Mouse (Mus musculus) left cerebral cortex, adult 2 months (tissue): ENCODE measurements around the gene Rbms1. TPM values are rescaled to one million over a fixed set of nuclear protein-coding genes. Genes with fewer than 3 reads are reported as not detected.
A peak's percentile ranks its signal among the peaks of the same experiment; 100 is the strongest.

Source experiments
- DNase-seq, 2 experiments: peaks; one replicate each; pipeline ENCODE4 v3.0.0; 2021 to 2022; ENCODE audit warnings: low spot score in 2 of 2, mixed read lengths in 1 of 2; ENCODE audit errors: extremely low spot score in 1 of 2
- H3K27ac ChIP-seq: fragments of 200-600 bp; 2 replicates; pipeline ENCODE4 v1.8.1; 2022
- H3K4me3 ChIP-seq: fragments of 200-600 bp; 2 replicates; pipeline ENCODE4 v1.8.1; 2022
- CTCF ChIP-seq: fragments of 200-600 bp; IDR thresholded peaks from 2 replicates; pipeline ENCODE4 v1.8.1; 2022; ENCODE audit warnings: antibody characterized with exemption, mild to moderate bottlenecking, moderate library complexity
- intact Hi-C: fragments of 180-260 bp; cut with DNase I; formaldehyde crosslinking; loops from one replicate; pipeline ENCODE4 v1.15.1; 2025
- total RNA-seq, 2 experiments: library from RNA; stranded (reverse); gene quantifications; 2 replicates each; pipeline ENCODE4 v1.2.3; 2021

Gene Rbms1
- total RNA-seq, 2 experiments from 2014 or later, result 19.4 to 20.2 TPM

GRCm38 (mm10) chr2:60872095-60872811, 90.7 kb downstream of the Rbms1 start:
- DNase-seq, result no peak
- Histone ChIP-seq H3K27ac (no peak overlapping the region), H3K4me3 (no peak overlapping the region)
- no peak for TF ChIP-seq CTCF
- intact Hi-C loops, result no loop called here

GRCm38 (mm10) chr2:60871001-60871400, 92.0 kb downstream of the Rbms1 start:
- intact Hi-C loops, result no loop called here
- no peak for TF ChIP-seq CTCF
- Histone ChIP-seq H3K27ac (no peak overlapping the region), H3K4me3 (no peak overlapping the region)
- DNase-seq, result no peak

GRCm38 (mm10) chr2:60870450-60870849, 92.5 kb downstream of the Rbms1 start:
- intact Hi-C loops, result no loop called here
- DNase-seq, result no peak
- no peak for TF ChIP-seq CTCF
- Histone ChIP-seq H3K27ac (no peak overlapping the region), H3K4me3 (no peak overlapping the region)

- no peak overlapping the region for H3K27ac ChIP-seq
- no peak for TF ChIP-seq CTCF
- no peak overlapping the region for H3K4me3 ChIP-seq
- intact Hi-C loops, result no loop called here
- no peak for DNase-seq
These were observed 93.8 kb downstream of the Rbms1 start for GRCm38 (mm10) chr2:60869001-60869743.

- no peak for TF ChIP-seq CTCF
- intact Hi-C loops, result no loop called here
- DNase-seq, result no peak
- H3K27ac ChIP-seq, result no peak overlapping the region
- H3K4me3 ChIP-seq, result no peak overlapping the region
These were observed 94.8 kb downstream of the Rbms1 start for GRCm38 (mm10) chr2:60868060-60868662.

DNA sequence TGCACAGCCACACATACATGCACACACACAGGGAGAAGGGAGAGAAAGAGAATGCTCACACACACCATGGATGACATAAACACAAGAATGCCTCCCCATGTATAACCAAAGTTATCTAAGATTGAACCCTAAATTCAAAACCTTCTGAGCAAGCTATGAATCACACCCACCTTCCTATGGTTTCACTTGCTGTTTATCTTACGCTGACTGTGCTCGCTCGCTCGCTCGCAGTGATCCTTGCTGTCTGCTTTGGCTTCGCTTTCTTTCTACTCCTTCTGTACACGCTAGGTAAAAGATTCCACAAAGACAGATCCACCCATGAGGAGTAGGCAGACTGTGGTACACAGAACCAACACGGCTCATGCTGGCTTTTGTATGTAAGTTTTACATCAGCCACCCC, 95.7 kb downstream of the Rbms1 start:
- no peak for TF ChIP-seq CTCF
- Histone ChIP-seq H3K4me3 (no peak overlapping the region), H3K27ac (no peak overlapping the region)
- intact Hi-C loops, result no loop called here
- no peak for DNase-seq

- TF ChIP-seq CTCF, result no peak
- intact Hi-C loops, result no loop called here
- no peak for DNase-seq
- Histone ChIP-seq H3K4me3 (no peak overlapping the region), H3K27ac (no peak overlapping the region)
These were observed 97.1 kb downstream of the Rbms1 start for GRCm38 (mm10) chr2:60865869-60866268.

- H3K4me3 ChIP-seq, result no peak overlapping the region
- DNase-seq, result no peak
- intact Hi-C loops, result no loop called here
- no peak for TF ChIP-seq CTCF
- H3K27ac ChIP-seq, result no peak overlapping the region
These were observed 98.0 kb downstream of the Rbms1 start for GRCm38 (mm10) chr2:60864977-60865376.

DNA sequence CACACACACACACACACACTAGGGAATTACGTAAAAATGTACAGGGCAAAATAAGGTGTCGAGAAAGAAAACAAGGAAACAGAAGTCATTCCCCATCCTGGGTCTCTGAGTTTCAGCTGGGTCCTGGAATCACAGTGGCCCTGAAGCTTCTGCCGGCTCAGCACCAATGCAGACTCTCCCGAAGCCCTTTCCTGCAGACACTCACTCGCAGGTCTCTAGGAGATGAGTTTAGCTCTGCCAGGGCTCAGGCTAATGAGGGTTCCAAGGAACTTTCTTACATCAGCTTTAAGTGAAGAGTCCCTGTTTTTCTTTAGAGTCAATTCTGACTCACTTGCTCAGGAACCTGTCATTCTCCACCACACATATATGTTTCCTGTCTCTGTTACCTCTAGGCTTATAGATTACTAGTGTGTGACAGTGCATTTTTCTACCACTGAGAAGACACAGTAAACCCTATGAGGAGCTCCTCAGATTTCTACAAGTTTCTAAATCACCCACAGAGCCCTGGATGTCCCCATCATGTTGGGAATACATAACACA, 98.7 kb downstream of the Rbms1 start:
- Histone ChIP-seq H3K4me3 (no peak overlapping the region), H3K27ac (no peak overlapping the region)
- TF ChIP-seq CTCF, result no peak
- no peak for DNase-seq
- intact Hi-C loops, result no loop called here

DNA sequence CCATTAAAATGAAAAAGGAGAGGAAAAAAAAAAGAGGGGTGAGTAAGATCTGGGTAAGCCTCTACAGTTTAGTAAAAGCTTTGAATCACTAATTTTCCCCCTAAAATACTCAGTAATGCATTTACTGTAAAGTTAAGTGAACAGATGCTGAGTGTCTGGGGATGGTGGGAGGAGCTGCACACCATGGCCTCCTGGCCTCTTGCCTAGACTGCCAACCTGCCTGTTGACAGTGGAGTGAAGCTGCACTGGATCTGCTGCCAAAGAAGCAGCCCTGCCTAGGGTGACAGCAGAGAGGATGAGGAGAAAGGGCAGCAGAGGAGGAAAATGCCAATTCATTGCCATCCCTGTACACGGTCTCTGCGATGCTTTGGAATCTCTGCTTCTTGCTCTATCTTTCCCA, 99.2 kb downstream of the Rbms1 start:
- Histone ChIP-seq H3K4me3 (no peak overlapping the region), H3K27ac (no peak overlapping the region)
- intact Hi-C loops, result no loop called here
- peak in 1 of 2 experiments; percentile 27 for DNase-seq
- TF ChIP-seq CTCF, result no peak

- intact Hi-C loops, result no loop called here
- DNase-seq, result no peak
- TF ChIP-seq CTCF, result no peak
These were observed 99.9 kb downstream of the Rbms1 start for GRCm38 (mm10) chr2:60862913-60863711.

More at GRCm38 (mm10) chr2:60862913-60863711, 99.9 kb downstream of the Rbms1 start:
- Histone ChIP-seq H3K27ac (no peak overlapping the region), H3K4me3 (no peak overlapping the region)
